Mouse (Mus musculus) urinary bladder, postnatal 14 days (tissue): ENCODE results near the gene Dazap2.
"Not testable (repeated sequence)": the region's sequence is repeated elsewhere in the genome, so short reads cannot be mapped to it uniquely, and the experiment has no call there.

Experiments used
- DNase-seq: peaks from one replicate; pipeline ENCODE4 v3.0.0; 2021; ENCODE audit warnings: low spot score

Dazap2 gene

DNA sequence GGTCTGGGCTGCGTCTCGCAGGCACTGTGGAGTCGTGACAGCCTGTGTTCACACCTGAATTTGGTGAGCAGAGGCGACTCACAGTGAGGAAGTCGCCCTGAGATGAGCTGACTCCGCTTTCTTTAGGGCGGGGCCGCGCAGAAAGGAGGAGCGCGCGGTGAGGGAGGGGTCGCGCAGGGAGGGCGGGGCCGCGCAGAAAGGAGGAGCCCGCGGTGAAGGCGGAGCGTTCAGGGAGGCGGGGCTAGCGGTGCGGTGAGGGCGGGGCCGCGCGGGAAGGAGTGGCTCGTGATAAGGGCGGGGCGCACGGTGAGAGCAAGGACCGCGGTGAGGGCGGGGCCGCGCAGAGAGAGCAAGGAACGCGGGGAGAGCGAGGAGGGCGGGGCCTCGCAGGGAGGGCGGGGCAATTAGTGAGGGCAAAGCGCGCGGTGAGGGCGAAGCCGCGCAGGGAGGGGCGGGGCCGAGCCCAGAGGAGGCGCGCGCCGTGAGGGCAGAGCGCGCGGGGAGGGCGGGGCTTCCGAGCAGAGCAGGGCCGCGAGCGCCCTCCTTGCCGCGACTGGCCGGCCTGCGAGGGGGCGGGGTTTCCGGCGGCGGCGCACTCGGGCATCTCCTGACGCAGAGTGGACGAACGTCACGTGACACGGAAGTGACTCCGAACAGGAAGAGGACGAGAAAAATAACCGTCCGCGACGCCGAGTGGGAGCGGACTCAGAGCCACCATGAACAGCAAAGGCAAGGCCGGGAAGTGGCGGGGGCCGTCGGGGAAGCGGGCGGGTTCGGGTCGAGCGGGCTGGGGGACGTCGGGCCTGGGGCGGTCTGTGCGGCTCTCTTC lies at the start of gene Dazap2:
TSS of gene Dazap2 (plus strand) at position 354 of the 829 bp plus-strand sequence.
- peak; percentile 99 for DNase-seq

- no peak for DNase-seq
These were observed 48.6 kb upstream of the Dazap2 start for GRCm38 (mm10) chr15:100566531-100566930.

GRCm38 (mm10) chr15:100569239-100569638 lies 45.9 kb upstream of the Dazap2 start:
- DNase-seq: no peak

DNA sequence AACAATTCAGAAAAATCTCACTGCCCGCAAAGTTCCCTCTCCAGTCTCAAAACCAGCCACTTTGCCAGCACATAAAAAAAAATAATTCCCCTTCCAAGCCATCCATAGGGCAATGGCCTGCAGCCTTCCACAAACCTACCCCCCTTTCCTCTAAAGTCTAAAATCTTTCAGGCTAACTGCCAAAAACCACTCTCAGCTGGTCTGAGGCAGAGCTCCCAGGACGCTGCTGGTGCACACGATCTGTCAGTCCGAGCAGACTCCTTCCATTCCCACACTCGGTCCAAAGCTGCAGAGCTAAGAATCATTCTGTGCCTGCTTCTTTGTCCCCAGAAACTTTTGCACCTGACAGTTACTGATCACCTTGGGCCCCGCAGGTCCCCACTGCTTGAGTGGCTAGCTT lies 41.2 kb upstream of the Dazap2 start:
- no peak for DNase-seq

DNA sequence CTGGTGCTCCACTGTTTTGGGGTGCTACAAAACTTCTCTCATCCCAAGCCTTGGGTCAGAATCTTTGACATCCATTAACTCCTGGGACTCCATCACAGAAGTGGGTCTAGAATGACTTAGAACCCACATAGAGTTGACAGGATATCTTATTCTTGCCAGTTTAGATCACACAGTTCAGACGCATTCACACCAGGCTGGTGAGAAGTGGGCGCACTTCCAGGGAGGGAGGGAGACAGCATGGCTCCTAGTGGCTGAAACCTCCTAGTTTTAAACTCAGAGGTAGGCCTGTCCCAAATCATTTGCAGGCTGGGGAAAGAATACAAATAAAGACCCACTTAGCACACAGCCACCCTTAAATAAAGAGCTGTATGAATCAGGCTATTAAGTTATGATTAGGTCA lies 40.8 kb upstream of the Dazap2 start:
- DNase-seq: no peak

DNA sequence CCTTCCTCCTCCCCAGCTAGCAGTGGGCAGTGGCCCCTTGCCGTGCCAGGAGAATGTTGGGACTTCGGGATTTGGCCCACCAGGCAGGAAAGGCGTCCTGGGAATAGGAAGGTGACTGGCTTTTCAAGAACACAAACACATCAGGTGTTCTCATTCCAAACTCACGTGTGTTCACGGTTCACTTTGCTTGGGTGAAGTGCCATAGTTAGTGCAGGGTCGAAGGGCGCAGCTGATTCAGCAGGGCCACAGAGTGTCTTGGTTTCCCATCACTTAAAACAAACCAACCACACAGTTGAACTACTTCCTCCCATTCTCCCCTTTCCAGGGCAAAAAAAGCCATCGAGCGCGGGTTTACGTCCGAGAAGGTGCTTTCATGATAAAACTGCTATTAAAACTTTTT lies 39.8 kb upstream of the Dazap2 start:
- DNase-seq: no peak

GRCm38 (mm10) chr15:100576392-100576791 lies 38.8 kb upstream of the Dazap2 start:
- DNase-seq: no peak

DNA sequence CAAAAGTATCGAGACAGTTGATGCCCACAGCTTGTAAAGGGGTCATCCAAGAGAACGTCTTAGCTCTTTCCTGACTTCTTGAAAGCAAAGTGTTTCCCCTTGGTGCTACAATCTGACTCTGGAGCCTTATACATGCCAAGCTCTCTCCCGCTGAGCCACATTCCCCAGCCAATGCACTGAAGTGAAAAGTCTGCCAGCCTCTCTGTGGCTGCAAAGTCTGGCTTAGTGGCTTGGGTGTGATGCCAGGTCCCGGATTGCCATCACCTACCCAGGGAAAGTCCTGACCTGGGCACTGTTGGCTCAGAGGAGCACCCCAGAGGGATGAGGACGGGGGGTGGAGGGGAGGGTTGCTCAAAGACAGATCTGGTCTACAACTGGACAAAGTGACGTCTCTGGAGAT lies 38.3 kb upstream of the Dazap2 start:
- DNase-seq: no peak

DNA sequence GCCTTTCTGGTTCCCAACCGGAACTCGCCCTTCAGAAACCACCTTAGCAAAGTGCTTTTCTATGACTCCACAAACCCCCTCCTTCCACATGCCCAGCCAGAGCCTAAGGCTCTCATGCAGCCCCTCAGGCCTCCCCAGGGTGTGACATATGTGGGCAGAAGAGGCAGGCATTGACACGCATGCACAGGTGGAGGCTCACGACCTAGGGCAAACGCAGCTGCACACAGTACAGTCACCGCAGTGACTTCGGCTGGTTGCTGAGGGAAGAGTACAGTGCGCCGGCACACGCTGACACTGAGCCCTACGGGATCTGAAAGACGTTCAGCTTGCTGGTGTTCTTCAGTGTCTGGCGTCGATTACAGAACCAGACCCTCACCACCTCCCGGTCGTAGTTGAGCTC lies 37.2 kb upstream of the Dazap2 start:
- no peak for DNase-seq

GRCm38 (mm10) chr15:100580108-100580507 lies 35.0 kb upstream of the Dazap2 start:
- no peak for DNase-seq

GRCm38 (mm10) chr15:100585931-100586330 lies 29.2 kb upstream of the Dazap2 start:
- no peak for DNase-seq

DNA sequence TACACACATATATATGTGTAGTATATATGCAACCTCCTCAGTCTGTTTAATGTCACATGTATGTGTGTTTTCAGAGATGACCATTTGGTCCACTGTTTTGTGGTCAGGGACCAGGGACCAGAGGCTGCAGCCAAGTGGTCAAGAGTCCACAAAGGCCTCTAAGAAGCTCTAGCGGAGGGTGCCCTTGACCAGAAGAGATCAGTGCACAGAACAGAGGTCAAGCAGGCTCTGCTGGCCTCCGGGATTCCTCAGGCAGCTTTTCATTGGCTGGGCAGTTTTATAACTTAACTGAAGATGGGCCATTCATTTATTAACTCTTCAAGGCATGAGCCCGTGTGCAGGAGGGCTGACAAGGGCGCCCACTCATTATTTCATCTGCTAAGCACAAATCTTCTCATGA lies 28.0 kb upstream of the Dazap2 start:
- no peak for DNase-seq

GRCm38 (mm10) chr15:100588297-100588696 lies 26.9 kb upstream of the Dazap2 start:
- no peak for DNase-seq

GRCm38 (mm10) chr15:100590436-100590835 lies 24.7 kb upstream of the Dazap2 start:
- DNase-seq: no peak

DNA sequence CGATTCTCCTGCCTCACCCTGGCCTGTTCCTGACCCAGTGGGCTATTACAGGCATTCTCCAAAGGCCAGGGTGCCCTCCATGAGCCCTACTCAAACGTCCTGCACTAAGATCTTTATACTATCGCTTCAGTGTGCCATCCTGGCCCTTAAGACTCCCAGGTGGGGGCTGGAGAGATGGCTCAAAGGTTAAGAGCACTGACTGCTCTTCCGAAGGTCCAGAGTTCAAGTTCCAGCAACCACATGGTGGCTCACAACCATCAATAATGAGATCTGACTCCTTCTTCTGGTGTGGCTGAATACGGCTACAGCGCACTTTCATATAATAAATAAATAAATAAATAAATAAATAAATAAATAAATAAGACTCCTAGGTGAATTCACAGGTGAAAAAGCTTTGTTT lies 22.3 kb upstream of the Dazap2 start:
- no peak for DNase-seq

GRCm38 (mm10) chr15:100598287-100598882 lies 16.8 kb upstream of the Dazap2 start:
- no peak for DNase-seq

DNA sequence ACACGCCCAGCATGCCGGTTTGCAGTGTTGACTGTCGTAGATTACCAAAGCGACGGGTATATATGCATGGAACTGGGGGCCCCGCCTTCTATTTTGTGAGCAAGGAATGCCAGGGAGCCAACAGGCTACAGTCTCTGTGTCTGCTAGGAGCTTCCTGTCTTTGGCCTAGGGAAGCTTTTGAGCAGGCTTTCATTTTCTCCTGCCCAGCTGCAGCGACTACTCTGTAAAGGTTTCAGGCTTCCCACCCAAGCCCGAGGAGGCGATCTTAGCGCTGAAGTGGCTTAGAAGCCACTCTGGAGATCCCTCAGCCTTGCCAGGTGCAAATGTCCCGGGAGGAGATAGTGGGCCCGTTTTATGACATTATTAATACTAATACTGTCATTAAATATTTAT lies 16.3 kb upstream of the Dazap2 start:
- peak; percentile 44 for DNase-seq

DNA sequence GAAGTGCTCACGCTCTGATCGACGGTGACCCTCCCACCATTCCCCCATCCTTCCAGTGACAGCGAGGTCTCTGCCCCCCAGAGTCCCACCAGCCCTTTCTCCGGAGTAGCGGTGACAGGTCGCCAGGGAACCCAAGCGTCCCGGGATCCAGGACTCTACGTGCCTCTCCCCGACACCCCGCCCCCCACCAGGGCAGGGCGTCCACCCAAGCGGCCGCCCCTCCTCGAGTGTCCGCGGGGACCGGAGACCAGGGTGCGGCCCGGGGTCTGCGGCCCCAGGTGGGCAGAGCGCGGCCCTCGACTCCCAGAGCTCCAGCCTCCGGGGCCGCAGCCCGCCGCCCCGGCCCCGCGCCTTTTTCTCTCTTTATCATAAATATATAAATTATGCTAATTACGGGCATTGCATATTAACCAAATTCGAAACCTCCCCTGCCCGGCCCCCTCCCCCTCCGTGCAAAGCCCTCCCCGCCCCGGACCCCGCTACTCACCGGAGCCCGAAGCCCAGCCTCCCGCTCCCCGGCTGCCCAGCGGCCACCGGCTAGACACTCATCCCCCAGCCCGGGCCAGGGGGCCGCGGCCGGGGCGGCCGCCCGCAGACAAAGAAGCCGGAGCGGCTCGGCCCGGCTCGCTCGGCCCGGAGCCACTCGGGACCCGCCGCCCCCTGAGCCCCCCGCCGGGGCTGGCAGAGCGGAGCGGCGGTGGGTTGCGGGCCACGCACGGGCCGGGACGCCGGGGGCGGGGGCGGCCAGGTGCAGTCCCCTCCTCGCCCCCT lies 15.7 kb upstream of the Dazap2 start, which contains the start of gene Pou6f1:
TSS of gene Pou6f1 (minus strand) at position 709 of the 771 bp plus-strand sequence.
- peak; percentile 40 for DNase-seq

DNA sequence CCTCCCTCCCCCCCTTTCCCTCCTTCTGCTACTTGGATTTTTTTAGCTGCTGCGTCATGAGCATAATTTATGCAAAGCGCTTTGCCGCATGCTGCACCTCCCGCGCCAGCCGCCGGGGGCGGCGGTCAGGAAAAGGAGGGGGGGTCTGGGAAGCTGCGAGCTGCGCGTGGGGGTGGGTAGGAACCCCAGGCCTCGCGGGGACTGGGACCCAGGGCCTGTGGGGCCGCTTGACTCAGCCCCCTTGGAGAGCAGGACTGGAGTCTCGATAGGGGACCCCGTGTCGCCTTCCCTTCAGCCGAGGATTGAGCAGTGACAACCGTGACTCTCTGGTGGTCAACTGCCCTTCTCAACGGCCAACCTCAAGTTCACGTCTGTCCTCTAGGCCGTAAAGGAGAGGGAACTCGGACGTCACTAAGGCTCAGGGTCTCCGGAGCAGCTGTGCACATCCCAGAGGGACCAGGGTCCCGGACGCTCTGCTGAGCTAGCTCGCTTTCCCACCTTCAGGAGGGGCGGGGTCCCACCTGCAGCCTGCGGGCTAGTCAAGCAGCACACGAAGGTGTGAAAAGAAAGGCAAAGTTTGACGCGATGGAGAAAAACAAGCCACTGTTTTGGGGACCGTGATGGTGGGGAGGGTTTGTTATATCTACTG lies 15.0 kb upstream of the Dazap2 start:
- peak; percentile 75 for DNase-seq

DNA sequence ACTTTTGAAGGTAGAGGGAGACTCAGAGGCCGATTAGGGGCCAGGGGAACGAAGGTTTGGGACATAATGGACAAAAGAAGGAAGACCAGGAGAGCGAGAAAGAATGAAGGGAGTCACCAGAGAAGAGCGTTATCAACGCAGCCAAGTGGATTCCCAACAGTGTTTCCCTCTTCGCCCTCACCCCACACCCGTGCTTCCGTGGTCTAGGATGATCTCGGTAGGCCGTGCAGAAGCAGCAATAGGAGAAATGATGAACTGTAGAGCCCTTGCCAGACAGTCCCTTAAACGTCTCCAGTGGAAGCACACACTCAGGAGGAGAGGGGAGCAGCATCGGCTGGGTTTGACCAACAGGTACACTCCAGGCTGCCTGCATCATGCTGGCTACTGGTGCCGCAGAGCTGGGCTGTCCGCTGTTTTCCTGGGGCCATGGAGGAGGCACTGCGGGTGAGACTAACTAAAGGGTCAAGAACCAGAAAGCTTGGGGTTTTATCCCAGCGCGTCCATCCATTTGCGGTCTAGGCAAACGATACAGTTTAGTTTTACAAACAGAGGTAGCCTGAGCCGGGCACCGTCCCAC lies 14.4 kb upstream of the Dazap2 start:
- DNase-seq: no peak

DNA sequence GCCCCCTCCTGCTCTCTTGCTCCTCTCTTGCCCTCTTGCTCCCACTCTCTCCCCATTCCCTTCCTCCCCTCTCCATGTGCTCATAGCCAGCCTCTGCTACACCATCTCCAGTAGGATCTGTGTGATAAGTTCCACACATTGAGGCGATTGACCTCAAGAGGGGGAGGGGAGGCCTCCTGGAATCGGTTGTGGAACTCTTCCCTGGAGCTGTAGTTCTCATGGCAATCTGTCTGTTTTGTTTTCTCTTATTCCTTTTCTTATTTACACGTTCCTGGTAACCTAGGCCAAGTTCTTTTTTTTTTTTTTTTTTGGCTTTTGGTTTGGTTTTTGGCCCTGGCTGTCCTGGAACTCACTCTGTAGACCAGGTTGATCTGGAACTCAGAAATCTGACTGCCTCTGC lies 13.5 kb upstream of the Dazap2 start:
- DNase-seq: no peak

DNA sequence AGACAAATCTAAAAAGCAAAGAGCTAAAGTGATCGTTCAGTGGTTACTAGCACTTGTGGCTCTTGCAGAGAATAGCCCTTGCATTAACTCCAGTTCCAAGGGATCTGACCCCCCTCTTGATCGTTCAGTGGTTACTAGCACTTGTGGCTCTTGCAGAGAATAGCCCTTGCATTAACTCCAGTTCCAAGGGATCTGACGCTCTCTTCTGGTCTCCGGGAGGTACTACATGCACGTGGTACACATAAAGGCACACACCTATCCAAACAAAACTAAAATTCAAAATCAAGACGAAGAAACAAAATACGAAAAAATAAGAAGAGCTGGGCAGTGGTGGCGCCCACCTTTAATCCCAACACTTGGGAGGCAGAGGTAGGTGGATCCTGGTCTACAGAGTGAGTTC lies 8.5 kb upstream of the Dazap2 start:
- DNase-seq: not testable (repeated sequence)
